Mouse (Mus musculus): ENCODE measurements around the gene Dnmt3a. TPM values are rescaled to one million over a fixed set of nuclear protein-coding genes. Genes with fewer than 3 reads are reported as not detected.
A peak's percentile ranks its signal among the peaks of the same experiment; 100 is the strongest.

The Dnmt3a gene
- polyA plus RNA-seq, 1 experiment from 2014 or later, result 60.3 TPM

GRCm38 (mm10) chr12:3850165-3850564, 44.4 kb downstream of the Dnmt3a start:
- 0 out of 2 replicates have a peak, but pooled peaks cover 12% of the 10 kb centered on the region for H3K36me3 ChIP-seq (ENCODE audit: insufficient read depth, low read length)
- no peaks in the 10 kb centered on the region for H3K9me3 ChIP-seq (ENCODE audit: low read length)
- no peaks in the 10 kb centered on the region for H3K27me3 ChIP-seq (replicated peaks; ENCODE audit: insufficient read depth, low read length)
- DNase-seq (ENCODE audit: low spot score) (peak; percentile 52), ATAC-seq (peak; percentile 58)
- no peak overlapping the region for H3K9ac ChIP-seq (replicated peaks; ENCODE audit: low read depth)
- H3K4me1 ChIP-seq (ENCODE audit: insufficient read depth, low read depth, low read length), result no peaks in the 10 kb centered on the region; the same call in 1 of the 2 replicates
- no peak overlapping the region for H3K4me3 ChIP-seq (ENCODE audit: low read depth, low read length)
- TF ChIP-seq CTCF (IDR thresholded peaks at IDR 0.05) (peak; percentile 45), EP300 (IDR thresholded peaks at IDR 0.05) (no peak)
- 47% methylated on average over 5 of the region's 5 CpGs for WGBS
- H3K27ac ChIP-seq (ENCODE audit: low read length), result no peak overlapping the region; the same call in 1 of the 2 replicates
- H3K4me2 ChIP-seq (replicated peaks; ENCODE audit: low read depth, low read length), result no peak overlapping the region

- Histone ChIP-seq H3K4me2 (replicated peaks; ENCODE audit: low read depth, low read length) (no peak overlapping the region), H3K36me3 (ENCODE audit: insufficient read depth, low read length) (0 out of 2 replicates have a peak, but pooled peaks cover 7% of the 10 kb centered on the region), H3K27ac (ENCODE audit: low read length) (no peak overlapping the region), H3K9me3 (ENCODE audit: low read length) (no peaks in the 10 kb centered on the region), H3K4me3 (ENCODE audit: low read depth, low read length) (no peak overlapping the region), H3K27me3 (replicated peaks; ENCODE audit: insufficient read depth, low read length) (no peaks in the 10 kb centered on the region), H3K9ac (replicated peaks; ENCODE audit: low read depth) (no peak overlapping the region), H3K4me1 (ENCODE audit: insufficient read depth, low read depth, low read length) (no peaks in the 10 kb centered on the region; the same call in 1 of the 2 replicates)
- DNase-seq (ENCODE audit: low spot score) (no peak), ATAC-seq (no peak)
- TF ChIP-seq CTCF (IDR thresholded peaks at IDR 0.05), result no peak
- TF ChIP-seq EP300 (IDR thresholded peaks at IDR 0.05), result no peak
- WGBS, result 47% methylated on average over 6 of the region's 6 CpGs
These were observed 44.9 kb downstream of the Dnmt3a start for GRCm38 (mm10) chr12:3850731-3851130.

GRCm38 (mm10) chr12:3851179-3851578, 45.4 kb downstream of the Dnmt3a start:
- no peak overlapping the region for H3K27ac ChIP-seq (ENCODE audit: low read length)
- H3K9me3 ChIP-seq (ENCODE audit: low read length), result no peaks in the 10 kb centered on the region
- H3K4me2 ChIP-seq (replicated peaks; ENCODE audit: low read depth, low read length), result no peak overlapping the region
- H3K4me1 ChIP-seq (ENCODE audit: insufficient read depth, low read depth, low read length), result no peaks in the 10 kb centered on the region; the same call in 1 of the 2 replicates
- no peak for DNase-seq (ENCODE audit: low spot score)
- TF ChIP-seq EP300 (IDR thresholded peaks at IDR 0.05) (no peak), CTCF (IDR thresholded peaks at IDR 0.05) (no peak)
- 0 out of 2 replicates have a peak, but pooled peaks cover 6% of the 10 kb centered on the region for H3K36me3 ChIP-seq (ENCODE audit: insufficient read depth, low read length)
- H3K4me3 ChIP-seq (ENCODE audit: low read depth, low read length), result no peak overlapping the region
- 75% methylated on average over 4 of the region's 4 CpGs for WGBS
- H3K27me3 ChIP-seq (replicated peaks; ENCODE audit: insufficient read depth, low read length), result no peaks in the 10 kb centered on the region
- H3K9ac ChIP-seq (replicated peaks; ENCODE audit: low read depth), result no peak overlapping the region
- ATAC-seq, result no peak

GRCm38 (mm10) chr12:3852521-3852920, 46.7 kb downstream of the Dnmt3a start:
- TF ChIP-seq EP300 (IDR thresholded peaks at IDR 0.05) (no peak), CTCF (IDR thresholded peaks at IDR 0.05) (peak; percentile 45)
- H3K4me2 ChIP-seq (replicated peaks; ENCODE audit: low read depth, low read length), result no peak overlapping the region
- H3K4me1 ChIP-seq (ENCODE audit: insufficient read depth, low read depth, low read length), result peaks cover 4% of the 10 kb centered on the region; the same call in 1 of the 2 replicates
- H3K27ac ChIP-seq (ENCODE audit: low read length), result no peak overlapping the region
- H3K9me3 ChIP-seq (ENCODE audit: low read length), result no peaks in the 10 kb centered on the region
- ATAC-seq, result no peak
- 68% methylated on average over 5 of the region's 5 CpGs for WGBS
- DNase-seq (ENCODE audit: low spot score), result no peak
- H3K9ac ChIP-seq (replicated peaks; ENCODE audit: low read depth), result no peak overlapping the region
- 0 out of 2 replicates have a peak, but pooled peaks cover 6% of the 10 kb centered on the region for H3K36me3 ChIP-seq (ENCODE audit: insufficient read depth, low read length)
- H3K27me3 ChIP-seq (replicated peaks; ENCODE audit: insufficient read depth, low read length), result no peaks in the 10 kb centered on the region
- no peak overlapping the region for H3K4me3 ChIP-seq (ENCODE audit: low read depth, low read length)

- H3K4me1 ChIP-seq (ENCODE audit: insufficient read depth, low read depth, low read length), result peaks cover 4% of the 10 kb centered on the region; the same call in 1 of the 2 replicates
- peak; percentile 63 for DNase-seq (ENCODE audit: low spot score)
- no peaks in the 10 kb centered on the region for H3K27me3 ChIP-seq (replicated peaks; ENCODE audit: insufficient read depth, low read length)
- 0 out of 2 replicates have a peak, but pooled peaks cover 6% of the 10 kb centered on the region for H3K36me3 ChIP-seq (ENCODE audit: insufficient read depth, low read length)
- H3K4me2 ChIP-seq (replicated peaks; ENCODE audit: low read depth, low read length), result no peak overlapping the region
- no peak for TF ChIP-seq EP300 (IDR thresholded peaks at IDR 0.05)
- no peak for TF ChIP-seq CTCF (IDR thresholded peaks at IDR 0.05)
- peak; percentile 63 for ATAC-seq
- no peak overlapping the region for H3K4me3 ChIP-seq (ENCODE audit: low read depth, low read length)
- 38% methylated on average over 4 of the region's 4 CpGs for WGBS
- H3K27ac ChIP-seq (ENCODE audit: low read length), result 0 out of 2 replicates have a peak overlapping the region, but pooled peaks have one; percentile 9
- no peaks in the 10 kb centered on the region for H3K9me3 ChIP-seq (ENCODE audit: low read length)
- H3K9ac ChIP-seq (replicated peaks; ENCODE audit: low read depth), result no peak overlapping the region
These were observed 48.6 kb downstream of the Dnmt3a start for GRCm38 (mm10) chr12:3854419-3854818.

- no peaks in the 10 kb centered on the region for H3K9me3 ChIP-seq (ENCODE audit: low read length)
- no peak overlapping the region for H3K4me3 ChIP-seq (ENCODE audit: low read depth, low read length)
- H3K36me3 ChIP-seq (ENCODE audit: insufficient read depth, low read length), result 0 out of 2 replicates have a peak, but pooled peaks cover 4% of the 10 kb centered on the region
- H3K27ac ChIP-seq (ENCODE audit: low read length), result peak overlapping the region; percentile 71
- peak; percentile 72 for DNase-seq (ENCODE audit: low spot score)
- peak; percentile 71 for ATAC-seq
- H3K4me1 ChIP-seq (ENCODE audit: insufficient read depth, low read depth, low read length), result peaks cover 4% of the 10 kb centered on the region; the same call in 1 of the 2 replicates
- no peaks in the 10 kb centered on the region for H3K27me3 ChIP-seq (replicated peaks; ENCODE audit: insufficient read depth, low read length)
- no peak overlapping the region for H3K9ac ChIP-seq (replicated peaks; ENCODE audit: low read depth)
- 40% methylated on average over 7 of the region's 7 CpGs for WGBS
- H3K4me2 ChIP-seq (replicated peaks; ENCODE audit: low read depth, low read length), result peak overlapping the region; percentile 9; the same call in 1 of the 2 replicates
- TF ChIP-seq CTCF (IDR thresholded peaks at IDR 0.05) (no peak; the same call in 1 of the 2 replicates), EP300 (IDR thresholded peaks at IDR 0.05) (no peak; the same call in 1 of the 2 replicates)
These were observed 50.1 kb downstream of the Dnmt3a start for GRCm38 (mm10) chr12:3855762-3856501.

Measured in lung, postnatal 0 days (tissue).